Mouse (Mus musculus) embryonic stem cell, embryonic (primary cell): ENCODE measurements at regions not wholly inside any gene's neighbourhood (a gene's known extent, or its start where the extent isn't known, plus 50 kb on each side); places are given as distances from the start of the nearest gene placed in this dataset.
"Not testable (repeated sequence)": the region's sequence is repeated elsewhere in the genome, so short reads cannot be mapped to it uniquely, and the experiment has no call there.

ENCODE experiments used
- CTCF ChIA-PET, 4 experiments: fragments of 300-600 bp in 2 of 4; fragments of 350-600 bp in 2 of 4; sonication (Branson Sonifier 250); formaldehyde crosslinking; loops; one replicate each; lab custom pipeline; 2022; ENCODE audit warnings: inconsistent platforms in 2 of 4; lab: Charles Lee
- POLR2A ChIA-PET, 4 experiments: fragments of 300-600 bp in 2 of 4; fragments of 350-600 bp in 2 of 4; sonication (Branson Sonifier 250); formaldehyde crosslinking; loops; one replicate each; lab custom pipeline; 2022; ENCODE audit warnings: antibody characterized with exemption in 4 of 4, inconsistent platforms in 1 of 4; lab: Charles Lee

DNA sequence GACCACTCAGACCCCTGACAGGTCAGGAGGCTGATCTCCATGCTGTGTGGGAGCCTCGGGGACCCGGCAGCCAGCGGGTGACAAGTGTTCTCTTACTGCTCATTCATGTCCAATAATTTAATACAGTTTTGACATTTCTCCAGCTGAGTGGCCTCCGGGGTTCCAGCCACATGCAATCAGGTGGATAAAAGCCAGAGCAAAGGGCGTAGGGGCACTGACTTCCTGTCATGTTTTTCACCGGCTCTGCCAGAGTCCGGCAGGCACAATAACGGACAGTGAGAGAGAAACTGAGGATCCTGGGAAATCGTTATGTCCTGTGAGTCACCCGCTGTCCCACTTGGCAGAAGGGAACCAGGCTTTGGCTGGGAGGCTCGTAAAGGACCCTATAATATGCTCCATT is 412.8 kb downstream of the Ptpru start:
- ChIA-PET POLR2A (no interaction called here), CTCF (no interaction called here)

DNA sequence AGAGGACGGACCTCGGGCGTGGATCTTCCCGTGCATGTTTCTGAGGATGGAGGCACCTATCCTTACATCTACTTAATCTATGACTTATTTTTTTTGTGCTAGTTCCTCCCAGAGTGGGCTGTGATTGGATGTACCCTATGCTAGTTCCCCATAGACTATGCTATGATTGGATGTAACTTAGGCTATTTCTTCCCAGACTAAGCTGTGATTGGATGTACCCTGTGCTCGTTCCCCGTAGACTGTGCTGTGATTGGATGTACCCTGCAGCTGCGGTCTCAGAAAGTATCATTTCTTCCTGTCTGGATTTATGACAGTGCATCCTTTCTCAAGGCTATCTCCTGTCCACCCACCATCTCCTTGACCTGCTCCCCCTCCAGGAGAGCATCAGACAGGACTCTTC is 410.2 kb downstream of the Ptpru start:
- POLR2A ChIA-PET, result no interaction called here
- CTCF ChIA-PET, result no interaction called here

DNA sequence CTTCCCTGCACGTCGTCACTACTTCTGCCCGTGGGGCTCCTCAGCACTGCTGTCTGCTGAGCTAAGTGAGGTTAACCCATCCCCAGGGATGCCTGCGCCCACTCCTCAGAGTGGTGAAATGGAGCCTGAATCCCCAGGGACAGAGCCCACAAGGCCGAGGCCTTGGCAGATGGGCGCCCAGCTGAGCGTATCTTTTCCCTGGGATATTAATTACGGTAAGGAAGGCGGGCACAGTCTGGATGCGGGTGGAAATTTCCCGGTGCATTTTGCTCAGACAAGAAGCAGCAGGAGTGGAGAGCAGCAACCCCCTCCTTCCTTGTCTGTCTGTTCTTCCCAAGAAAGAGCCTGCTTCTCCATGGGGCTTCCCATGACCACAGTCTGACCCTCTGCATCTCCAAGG is 408.7 kb downstream of the Ptpru start:
- ChIA-PET CTCF (interaction anchor here in 3 of 4 experiments (0.6 to 1.2 kb wide), 3 partner anchors 20 to 265 kb away, joined by 3 to 4 read pairs (median 3); no protein-coding TSS in a partner anchor), POLR2A (no interaction called here)

DNA sequence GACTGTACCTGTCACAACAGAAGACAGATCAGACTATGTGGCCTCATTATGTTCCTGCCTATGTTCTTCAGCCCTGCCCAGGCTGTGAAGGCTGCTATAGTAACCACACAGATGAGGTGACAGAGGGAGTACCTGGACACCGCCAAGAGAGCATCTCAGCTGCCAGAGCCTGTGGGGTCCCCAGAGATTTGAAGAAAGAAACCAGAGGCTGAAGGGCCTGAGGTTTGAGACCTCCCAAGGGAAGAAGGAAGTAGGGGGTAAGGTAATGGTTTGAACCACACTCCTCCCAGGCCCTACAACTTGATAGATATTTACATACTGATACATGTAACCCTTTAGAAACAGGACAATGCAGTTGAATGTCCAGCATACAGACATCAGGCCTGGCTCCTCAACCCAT is 407.7 kb downstream of the Ptpru start:
- POLR2A ChIA-PET, result interaction anchor here in 2 of 4 experiments (0.6 to 0.7 kb wide), 3 partner anchors 12 to 1086 kb away, joined by 3 read pairs; no protein-coding TSS in a partner anchor
- CTCF ChIA-PET, result interaction anchor here in 3 of 4 experiments (0.6 to 1.7 kb wide), 5 partner anchors 30 to 309 kb away, joined by 3 to 7 read pairs (median 4); no protein-coding TSS in a partner anchor

DNA sequence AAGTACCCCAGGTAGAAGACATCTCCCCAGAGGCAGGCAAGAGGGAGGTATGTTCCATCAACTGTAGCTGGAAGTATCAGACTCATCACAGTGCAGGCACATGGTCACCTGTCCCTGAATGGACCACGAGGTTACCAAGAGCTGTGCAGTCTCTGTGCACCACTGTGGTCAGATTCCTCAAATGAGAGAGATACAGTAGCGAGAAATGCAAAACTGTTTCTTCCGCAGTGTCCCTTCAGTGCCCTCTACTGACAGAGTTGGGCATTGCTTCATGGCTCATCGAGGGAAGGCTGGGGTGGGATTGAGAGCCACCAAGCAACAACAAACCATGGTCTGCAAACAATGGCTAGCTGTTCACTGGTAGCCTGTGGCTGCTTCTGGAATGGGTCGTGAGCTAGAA is 406.9 kb downstream of the Ptpru start:
- POLR2A ChIA-PET, result interaction anchor here in 1 of 4 experiments (0.6 to 1.0 kb wide), 3 partner anchors 9 to 262 kb away, joined by 5 to 8 read pairs (median 7); no protein-coding TSS in a partner anchor
- CTCF ChIA-PET, result interaction anchor here in 3 of 4 experiments (0.6 to 1.7 kb wide), 8 partner anchors 10 to 471 kb away, joined by 3 to 6 read pairs (median 4); no protein-coding TSS in a partner anchor

DNA sequence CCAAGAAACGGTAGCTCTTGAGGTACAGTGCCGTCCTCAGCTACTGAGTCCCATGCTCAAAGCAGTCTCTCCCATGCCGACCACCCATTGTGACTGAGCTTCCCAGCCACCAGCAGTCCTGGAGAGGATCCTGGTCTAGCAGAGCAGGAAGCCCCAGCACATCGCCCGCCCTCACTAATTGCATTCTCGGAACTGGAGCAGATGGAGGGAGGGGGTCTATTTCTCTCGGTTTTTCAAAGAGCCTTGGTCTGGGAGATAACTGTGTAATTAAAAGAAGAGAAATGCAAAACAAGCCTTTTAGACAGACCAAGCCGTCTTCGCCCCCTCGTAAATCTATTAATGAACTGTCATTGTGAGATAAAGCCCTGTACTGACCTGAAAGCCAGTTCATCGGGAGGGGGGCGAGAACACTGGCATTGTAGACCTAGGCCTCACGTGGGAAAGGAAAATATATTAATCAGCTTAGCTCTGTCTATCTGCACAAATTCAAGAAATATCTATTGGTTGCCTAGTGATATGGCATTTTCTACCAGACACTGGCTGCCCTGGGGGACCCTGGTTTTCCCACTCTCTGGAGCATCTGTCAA is 405.4 kb downstream of the Ptpru start:
- POLR2A ChIA-PET, result interaction anchor here in 1 of 4 experiments (1.1 kb wide), 1 partner anchor 92 kb away, joined by 4 read pairs; no protein-coding TSS in a partner anchor
- CTCF ChIA-PET, result interaction anchor here in 2 of 4 experiments (0.6 to 1.1 kb wide), 2 partner anchors 23 to 144 kb away, joined by 3 read pairs; no protein-coding TSS in a partner anchor

DNA sequence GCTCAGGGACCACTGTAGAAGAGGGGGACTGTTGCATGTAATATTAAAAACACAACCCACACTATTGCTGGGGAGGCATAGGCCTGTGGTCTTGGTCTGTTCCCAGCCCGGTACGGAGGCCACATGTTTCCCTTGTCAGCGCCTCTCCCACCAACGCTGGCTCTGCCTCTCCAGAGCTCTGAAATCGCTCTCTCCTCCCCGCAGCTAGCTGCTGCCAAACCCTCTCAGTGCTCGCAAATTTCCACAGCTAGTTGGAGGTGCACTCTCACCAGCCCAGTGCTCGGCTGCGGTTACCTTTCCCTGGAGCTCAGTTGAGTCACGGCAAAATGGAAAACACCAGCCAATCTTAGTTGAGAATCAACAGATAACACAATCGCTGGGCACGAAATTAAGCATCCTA is 402.9 kb downstream of the Ptpru start:
- POLR2A ChIA-PET, result interaction anchor here in 1 of 4 experiments (0.6 kb wide), 1 partner anchor 51 kb away, joined by 5 read pairs; no protein-coding TSS in a partner anchor
- CTCF ChIA-PET, result no interaction called here

DNA sequence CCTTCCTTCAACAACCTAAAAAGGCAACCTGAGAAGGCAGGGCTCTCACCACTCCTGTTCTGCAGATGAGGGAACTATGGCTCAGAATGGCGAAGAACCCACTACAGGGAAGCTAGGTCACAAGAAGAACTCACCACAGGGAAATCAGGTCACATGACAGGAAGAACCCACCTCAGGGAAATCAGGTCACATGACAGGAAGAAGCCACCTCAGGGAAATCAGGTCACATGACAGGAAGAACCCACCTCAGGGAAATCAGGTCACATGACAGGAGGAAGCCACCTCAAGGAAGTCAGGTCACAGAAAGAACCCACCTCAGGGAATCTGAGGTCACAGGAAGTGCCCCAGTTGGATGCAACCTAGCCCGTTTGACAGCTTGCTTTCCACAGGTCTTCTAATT is 399.7 kb downstream of the Ptpru start:
- POLR2A ChIA-PET, result interaction anchor here in 1 of 4 experiments (1.0 kb wide), 1 partner anchor 11 kb away, joined by 3 read pairs; no protein-coding TSS in a partner anchor

DNA sequence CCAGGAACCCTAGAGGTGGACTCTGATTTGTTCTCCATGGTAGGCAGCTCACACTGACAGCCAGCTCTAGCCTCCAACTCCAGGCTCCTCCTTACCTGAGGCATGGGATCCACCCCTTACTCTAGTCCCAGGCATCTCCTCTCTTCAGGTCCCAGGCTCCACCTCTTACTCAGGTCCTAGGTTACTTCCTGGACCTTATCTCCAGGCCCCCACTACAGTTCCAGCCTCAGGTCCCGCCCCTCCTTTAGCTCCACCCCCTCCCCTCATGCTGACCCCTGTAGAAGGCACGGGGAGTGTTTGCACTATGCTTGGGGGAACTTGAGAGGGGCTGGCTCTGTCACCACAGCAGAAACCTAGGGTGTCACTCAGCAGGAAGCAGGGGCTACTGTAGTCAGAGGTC is 399.2 kb downstream of the Ptpru start:
- CTCF ChIA-PET, result interaction anchor here in 3 of 4 experiments (0.7 to 1.4 kb wide), 5 partner anchors 29 to 312 kb away, joined by 3 read pairs; no protein-coding TSS in a partner anchor
- POLR2A ChIA-PET, result interaction anchor here in 1 of 4 experiments (1.0 to 2.7 kb wide), 2 partner anchors 8 to 11 kb away, joined by 3 to 7 read pairs; no protein-coding TSS in a partner anchor

More for the DNA sequence above, 399.7 kb downstream of the Ptpru start:
- CTCF ChIA-PET, result interaction anchor here in 2 of 4 experiments (0.7 to 1.2 kb wide), 4 partner anchors 38 to 312 kb away, joined by 3 read pairs; no protein-coding TSS in a partner anchor

DNA sequence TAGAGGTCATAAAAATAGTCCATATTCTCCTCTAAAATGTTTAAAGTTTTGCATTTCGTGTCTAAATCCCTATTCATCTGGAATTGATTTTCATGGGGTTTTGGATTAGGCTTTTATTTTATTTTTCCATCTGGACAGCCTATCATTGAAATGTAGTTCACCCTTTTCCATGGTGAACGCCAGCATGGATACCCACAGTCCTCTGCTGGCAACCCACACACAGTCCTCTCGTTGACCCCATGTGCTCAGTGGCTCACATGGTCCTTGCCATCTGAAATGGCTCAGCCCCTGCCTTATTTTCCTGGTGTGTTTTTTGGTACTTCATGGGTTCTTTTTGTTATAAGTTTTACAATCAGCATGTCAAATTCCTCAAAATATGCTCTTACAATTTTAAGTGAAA is 397.2 kb downstream of the Ptpru start:
- POLR2A ChIA-PET, result interaction anchor here in 1 of 4 experiments (0.7 to 2.7 kb wide), 2 partner anchors 10 to 397 kb away, joined by 3 to 7 read pairs; partner anchors contain the start of gene Ptpru

DNA sequence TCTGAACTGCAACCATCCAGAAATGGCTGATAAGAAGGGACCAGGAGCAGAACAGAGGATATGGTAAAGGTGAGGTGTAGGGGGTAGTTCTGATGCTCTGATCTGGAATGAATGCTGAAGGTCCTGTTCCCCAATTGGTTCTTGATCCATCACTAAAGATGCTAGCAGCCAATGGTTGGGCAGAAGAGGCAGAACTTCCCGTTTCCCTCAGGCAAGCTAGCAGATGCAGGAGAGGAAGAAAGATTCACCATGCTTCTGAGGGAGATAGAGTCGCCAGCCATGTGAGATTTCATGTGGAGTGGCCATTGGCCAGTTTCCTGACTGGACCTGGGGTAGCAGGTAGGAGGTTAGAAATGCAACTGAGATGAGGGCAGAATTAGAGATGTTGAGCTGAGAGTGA is 394.6 kb downstream of the Ptpru start:
- ChIA-PET CTCF (interaction anchor here in 1 of 4 experiments (0.6 kb wide), 1 partner anchor 9 kb away, joined by 3 read pairs; no protein-coding TSS in a partner anchor), POLR2A (no interaction called here)

More for the DNA sequence above, 397.2 kb downstream of the Ptpru start:
- CTCF ChIA-PET, result interaction anchor here in 1 of 4 experiments (0.7 kb wide), 1 partner anchor 8 kb away, joined by 3 read pairs; no protein-coding TSS in a partner anchor

DNA sequence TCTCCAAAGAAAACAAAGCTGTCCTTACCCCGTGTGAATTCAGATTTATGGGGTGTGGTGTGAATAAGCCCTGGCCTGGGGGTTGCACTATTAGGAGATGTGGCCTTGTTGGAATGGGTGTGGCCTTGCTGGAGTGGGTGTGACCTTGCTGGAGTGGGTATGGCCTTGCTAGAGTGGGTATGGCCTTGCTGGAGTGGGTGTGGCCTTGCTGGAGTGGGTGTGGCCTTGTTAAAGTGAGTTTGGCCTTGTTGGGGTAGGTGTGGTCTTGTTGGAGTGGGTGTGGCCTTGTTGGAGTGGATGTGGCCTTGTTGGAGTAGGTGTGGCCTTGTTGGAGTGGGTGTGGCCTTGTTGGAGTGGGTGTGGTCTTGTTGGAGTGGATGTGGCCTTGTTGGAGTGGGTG is 387.8 kb downstream of the Ptpru start:
- POLR2A ChIA-PET, result interaction anchor here in 2 of 4 experiments (0.6 to 1.0 kb wide), 2 partner anchors 12 to 98 kb away, joined by 3 read pairs; no protein-coding TSS in a partner anchor
- CTCF ChIA-PET, result not testable (repeated sequence)

DNA sequence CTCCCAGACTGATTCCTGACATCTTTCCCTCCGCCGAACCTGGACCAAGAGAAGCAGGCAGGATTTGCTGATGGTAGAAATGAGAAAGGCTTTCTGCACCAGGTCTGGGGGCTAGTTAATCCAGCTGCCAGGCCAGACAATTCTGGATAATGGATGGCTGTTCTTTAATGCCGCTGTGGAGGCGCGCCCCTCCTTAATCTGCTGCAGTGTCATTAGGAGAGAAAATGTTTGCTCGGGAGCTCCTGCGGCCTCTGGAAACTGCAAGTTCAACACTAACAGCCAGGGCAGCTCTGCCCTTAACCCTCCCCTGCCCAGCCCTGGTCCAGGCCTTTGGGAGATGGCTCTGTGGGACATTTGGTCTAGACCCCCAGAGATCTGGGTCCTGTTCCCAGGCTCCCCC is 380.5 kb downstream of the Ptpru start:
- POLR2A ChIA-PET, result interaction anchor here in 1 of 4 experiments (0.9 kb wide), 1 partner anchor 416 kb away, joined by 3 read pairs; the partner anchor contains the start of gene Srsf4

DNA sequence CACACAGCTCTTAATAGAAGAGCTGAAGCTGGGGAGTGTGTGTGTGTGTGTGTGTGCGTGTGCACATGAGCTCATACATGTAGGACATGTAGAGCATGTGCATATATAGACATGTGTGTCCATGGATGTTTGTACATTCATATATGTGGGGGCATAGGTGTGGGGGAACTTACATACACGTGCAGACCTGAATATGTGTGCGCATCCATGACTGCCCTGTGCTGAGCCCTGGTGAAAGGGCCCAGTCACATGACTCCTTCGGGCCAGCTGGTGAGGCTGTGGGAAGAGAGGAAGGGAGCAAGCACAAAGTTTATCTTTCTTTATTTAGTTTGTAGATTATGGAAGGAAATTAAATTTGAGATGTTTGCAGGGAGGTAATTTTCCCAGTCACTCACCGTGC is 378.3 kb downstream of the Ptpru start:
- CTCF ChIA-PET, result interaction anchor here in 1 of 4 experiments (0.7 kb wide), 1 partner anchor 366 kb away, joined by 15 read pairs; no protein-coding TSS in a partner anchor
- POLR2A ChIA-PET, result no interaction called here

More for the DNA sequence above, 380.5 kb downstream of the Ptpru start:
- CTCF ChIA-PET, result no interaction called here

DNA sequence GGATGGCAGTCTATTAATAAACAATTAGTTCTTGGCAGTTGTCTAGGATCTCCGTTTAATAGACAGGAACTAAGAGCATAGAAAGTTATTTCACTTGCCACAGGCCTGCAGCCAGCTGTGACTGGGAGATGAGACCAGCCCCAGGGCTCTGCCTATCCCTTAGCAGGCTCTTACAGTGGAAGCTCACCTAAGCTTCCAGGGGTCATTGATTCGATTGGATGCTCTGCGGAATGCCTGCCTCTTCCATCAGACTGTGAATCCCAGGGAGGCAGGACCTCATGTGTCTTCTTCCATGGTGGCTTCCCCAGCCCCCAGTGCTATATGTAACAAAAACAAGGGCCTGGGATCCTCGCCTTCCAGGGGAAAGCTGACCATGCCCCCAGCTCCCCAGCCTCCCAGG is 376.8 kb downstream of the Ptpru start:
- POLR2A ChIA-PET, result interaction anchor here in 1 of 4 experiments (1.0 kb wide), 1 partner anchor 470 kb away, joined by 3 read pairs; no protein-coding TSS in a partner anchor
- CTCF ChIA-PET, result interaction anchor here in 2 of 4 experiments (0.6 to 1.4 kb wide), 3 partner anchors 26 to 194 kb away, joined by 3 to 4 read pairs (median 3); no protein-coding TSS in a partner anchor

DNA sequence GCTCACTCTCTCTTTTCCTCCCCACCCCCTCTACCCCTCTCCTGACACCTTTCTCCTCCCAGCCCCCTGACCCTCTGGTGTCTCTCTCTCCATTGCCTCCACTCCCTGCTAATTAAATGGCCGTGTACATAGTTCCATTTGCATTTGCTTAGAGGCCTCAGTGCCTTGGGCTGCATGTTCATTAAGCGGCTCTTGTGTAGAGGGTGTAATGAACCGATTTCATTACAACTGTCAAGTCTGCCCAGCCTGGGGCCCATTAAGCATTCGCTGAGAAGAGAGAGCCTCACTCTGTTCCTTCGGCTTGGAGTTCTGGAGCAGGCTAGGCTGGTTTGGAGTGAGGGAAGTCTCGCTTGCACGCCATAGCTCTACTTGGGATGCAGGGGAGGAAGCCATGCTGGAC is 376.4 kb downstream of the Ptpru start:
- POLR2A ChIA-PET, result interaction anchor here in 1 of 4 experiments (0.7 to 1.0 kb wide), 2 partner anchors 218 to 470 kb away, joined by 3 to 4 read pairs; no protein-coding TSS in a partner anchor
- CTCF ChIA-PET, result interaction anchor here in 2 of 4 experiments (1.2 to 1.4 kb wide), 2 partner anchors 25 kb away, joined by 3 to 4 read pairs; no protein-coding TSS in a partner anchor

DNA sequence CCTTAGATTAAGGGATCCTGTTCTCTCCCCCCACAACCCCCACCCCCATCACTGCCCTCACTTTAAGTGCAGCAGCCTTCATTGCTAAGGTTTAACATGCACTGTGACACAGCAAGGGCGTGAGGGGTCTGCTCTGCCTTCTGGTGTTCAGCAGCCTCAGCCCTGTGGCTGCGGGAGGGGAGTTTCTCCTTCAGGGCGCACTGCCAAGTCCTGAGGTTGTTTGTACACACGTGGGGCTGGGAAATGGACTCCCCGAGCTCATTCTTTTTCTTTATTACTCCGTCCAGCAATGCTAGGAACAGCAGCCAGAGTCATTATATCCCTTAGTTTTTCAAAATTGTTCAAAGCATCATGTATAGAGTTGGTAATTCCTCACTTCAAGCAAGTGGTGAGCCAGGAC is 363.1 kb downstream of the Ptpru start:
- POLR2A ChIA-PET, result no interaction called here

DNA sequence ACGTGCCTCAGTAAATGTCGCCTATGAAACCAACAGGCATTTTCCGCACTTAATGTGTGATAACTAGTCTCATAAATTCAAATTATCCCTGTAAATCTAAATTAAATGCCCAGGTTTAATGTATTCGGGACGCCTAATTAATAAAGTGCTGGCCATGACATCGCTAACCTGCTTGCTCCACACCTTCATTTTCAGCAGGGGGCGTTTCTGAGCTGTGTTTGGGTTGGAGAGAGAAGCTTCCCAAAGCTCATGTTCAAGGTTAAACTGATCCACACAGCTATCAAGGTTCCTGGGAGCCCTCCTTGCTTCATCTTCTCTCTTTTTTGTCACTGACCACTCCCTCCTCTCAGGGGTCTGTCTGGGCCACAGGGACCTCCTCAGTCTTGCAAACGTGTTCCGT is 359.2 kb downstream of the Ptpru start:
- ChIA-PET CTCF (interaction anchor here (0.5 to 1.5 kb wide), 10 partner anchors 8 to 519 kb away, joined by 3 to 8 read pairs (median 5); partner anchors contain the start of gene Ptpru (in 2 of the 4)), POLR2A (interaction anchor here in 2 of 4 experiments (0.5 to 0.7 kb wide), 2 partner anchors 64 to 81 kb away, joined by 4 to 5 read pairs; no protein-coding TSS in a partner anchor)

More for the DNA sequence above, 363.1 kb downstream of the Ptpru start:
- CTCF ChIA-PET, result interaction anchor here in 2 of 4 experiments (0.6 to 1.8 kb wide), 3 partner anchors 12 to 346 kb away, joined by 3 to 6 read pairs (median 4); no protein-coding TSS in a partner anchor
